Mouse (Mus musculus) embryonic facial prominence, embryonic 11.5 days (tissue): ENCODE measurements around the gene Eaf2. TPM values are rescaled to one million over a fixed set of nuclear protein-coding genes. Genes with fewer than 3 reads are reported as not detected.
A peak's percentile ranks its signal among the peaks of the same experiment; 100 is the strongest.
"Not testable (repeated sequence)": the region's sequence is repeated elsewhere in the genome, so short reads cannot be mapped to it uniquely, and the experiment has no call there.

ENCODE experiments used
- ATAC-seq: fragments of 200-750 bp; cut with Nextera tagmentation; replicated peaks from 2 replicates; pipeline ENCODE4 v1.8.0; 2017; ENCODE audit warnings: low read depth; ENCODE audit not compliant: insufficient number of reproducible peaks, low FRiP score, low TSS enrichment
- DNase-seq: peaks from one replicate; pipeline ENCODE4 v3.0.0-alpha.2; 2015; ENCODE audit warnings: low spot score
- H3K27ac ChIP-seq: fragments of 300-500 bp; sonication (generic); replicated peaks from 2 replicates; pipeline ENCODE4 v1.5.1; 2014; ENCODE audit warnings: mild to moderate bottlenecking, low read depth, low read length, control low read depth
- H3K27me3 ChIP-seq: fragments of 300-500 bp; sonication (generic); 2 replicates; pipeline ENCODE4 v1.6.1; 2014; ENCODE audit warnings: mild to moderate bottlenecking, low read length, moderate library complexity, mixed read lengths; ENCODE audit not compliant: control insufficient read depth, insufficient read depth
- H3K36me3 ChIP-seq: fragments of 300-500 bp; sonication (generic); replicated peaks from 2 replicates; pipeline ENCODE4 v1.6.1; 2014; ENCODE audit warnings: low read depth, mild to moderate bottlenecking, low read length, moderate library complexity, mixed read lengths; ENCODE audit not compliant: control insufficient read depth, insufficient read depth
- H3K4me1 ChIP-seq: fragments of 300-500 bp; sonication (generic); 2 replicates; pipeline ENCODE4 v1.6.1; 2014; ENCODE audit warnings: low read length, mixed read lengths; ENCODE audit not compliant: control insufficient read depth, insufficient read depth
- H3K4me2 ChIP-seq: fragments of 300-500 bp; sonication (generic); 2 replicates; pipeline ENCODE4 v1.6.1; 2014; ENCODE audit warnings: low read depth, mild to moderate bottlenecking, control low read depth, low read length, moderate library complexity
- H3K4me3 ChIP-seq: fragments of 300-500 bp; sonication (generic); 2 replicates; pipeline ENCODE4 v1.5.1; 2014; ENCODE audit warnings: low read depth, low read length, control low read depth
- H3K9ac ChIP-seq: fragments of 300-500 bp; sonication (generic); replicated peaks from 2 replicates; pipeline ENCODE4 v1.6.1; 2014; ENCODE audit warnings: mild to moderate bottlenecking, control low read depth, low read length
- H3K9me3 ChIP-seq: fragments of 300-500 bp; sonication (generic); replicated peaks from 2 replicates; pipeline ENCODE4 v1.6.1; 2016; ENCODE audit warnings: mild to moderate bottlenecking, low read length, inconsistent platforms, mixed read lengths; ENCODE audit not compliant: control insufficient read depth
- WGBS: fragments of 180-500 bp; shearing (Covaris S2); extraction: QIAGEN DNeasy Blood & Tissue Kit; methylation state at CpG from one replicate; pipeline ENCODE4 v1.1.7; 2014; 5-methylcytosine and 5-hydroxymethylcytosine counted together
- polyA plus RNA-seq: library from polyadenylated mRNA; unstranded; fragments of >200 nt; fragmentation: Nextera tagmentation; extraction: Ambion mirVana; gene quantifications from 2 replicates; pipeline ENCODE4 v1.2.1, GENCODE M21; 2014

The Eaf2 gene
- polyA plus RNA-seq, 1 experiment from 2014 or later = 1.7 TPM

DNA sequence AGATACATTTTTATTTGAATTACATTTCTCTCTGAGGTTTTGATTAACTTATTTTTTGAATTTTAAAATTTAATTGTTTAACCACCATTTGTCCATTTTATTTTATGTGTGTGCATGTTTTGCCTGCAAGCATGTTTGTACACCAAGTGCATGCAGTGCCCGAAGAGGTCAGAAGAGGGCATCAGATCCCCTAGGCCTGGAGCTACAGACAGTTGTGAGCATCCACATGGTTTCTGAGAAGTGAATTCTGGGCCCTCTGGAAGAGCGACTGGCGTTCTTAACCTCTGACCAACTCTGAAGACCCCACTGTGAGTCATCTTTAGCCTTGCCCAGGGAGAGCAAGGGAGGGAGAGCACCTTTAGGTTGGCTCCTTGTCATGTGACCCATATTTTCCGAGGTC, 10.1 kb upstream of the Eaf2 start:
- H3K27me3 ChIP-seq = no peaks in the 10 kb centered on the region
- H3K4me1 ChIP-seq = no peaks in the 10 kb centered on the region
- no peak overlapping the region for H3K9ac ChIP-seq
- no peak overlapping the region for H3K27ac ChIP-seq
- WGBS = 88% methylated on average over 4 of the region's 4 CpGs
- H3K9me3 ChIP-seq = no peaks in the 10 kb centered on the region
- H3K4me2 ChIP-seq = no peak overlapping the region
- H3K4me3 ChIP-seq = no peak overlapping the region
- ATAC-seq (no peak), DNase-seq (peak; percentile 32)
- H3K36me3 ChIP-seq = no peaks in the 10 kb centered on the region

DNA sequence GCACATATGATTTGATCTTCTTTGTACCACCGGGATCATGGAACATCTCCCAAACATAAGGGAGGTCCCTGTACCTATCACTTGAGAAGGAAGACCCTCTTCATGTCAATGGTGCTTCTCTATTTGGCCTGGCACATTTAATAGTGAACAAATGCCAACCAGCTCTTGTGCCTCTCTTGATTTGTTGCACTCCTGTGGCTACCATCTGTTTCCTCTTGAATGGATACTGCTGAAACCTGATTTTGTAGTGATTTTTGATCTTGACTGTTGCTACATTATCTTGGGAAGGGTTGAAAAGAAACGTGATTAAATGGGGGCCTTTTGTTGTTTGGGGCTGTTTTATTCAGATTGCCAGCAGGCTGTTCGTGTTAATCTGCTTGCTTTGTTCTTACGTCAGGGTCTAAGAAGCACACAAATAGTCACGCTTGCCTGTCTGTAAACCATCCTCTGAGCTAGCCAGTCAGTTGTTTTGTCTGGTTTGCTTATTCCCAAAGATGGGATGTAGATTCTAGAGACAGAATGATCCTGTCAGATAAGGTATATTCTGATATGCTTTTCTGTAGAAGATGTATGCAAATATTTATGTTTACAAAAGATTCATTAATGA, 8.0 kb upstream of the Eaf2 start:
- Histone ChIP-seq H3K4me2 (no peak overlapping the region), H3K4me3 (no peak overlapping the region), H3K27ac (no peak overlapping the region), H3K9ac (no peak overlapping the region), H3K9me3 (no peaks in the 10 kb centered on the region), H3K27me3 (no peaks in the 10 kb centered on the region), H3K4me1 (no peaks in the 10 kb centered on the region), H3K36me3 (no peaks in the 10 kb centered on the region)
- ATAC-seq (no peak), DNase-seq (no peak)
- 69% methylated on average over 5 of the region's 5 CpGs for WGBS

DNA sequence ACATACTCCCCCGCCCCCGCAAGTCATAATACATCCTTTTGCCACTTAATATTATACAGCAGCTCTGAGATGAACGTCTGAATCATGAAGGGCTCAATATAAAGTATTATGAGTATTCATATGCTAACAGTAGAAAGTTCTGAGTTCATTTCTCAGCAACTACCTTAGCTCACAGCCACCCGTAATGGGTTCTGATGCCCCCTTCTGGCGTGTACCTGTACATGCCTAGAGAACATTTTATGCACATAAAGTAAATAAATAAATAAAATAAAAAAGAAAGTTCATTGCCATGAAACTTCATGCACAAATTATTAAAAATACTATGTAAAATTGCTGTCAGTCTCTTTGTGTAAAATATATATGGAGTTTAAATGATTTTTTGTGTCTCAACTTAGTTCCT, 2.5 kb upstream of the Eaf2 start:
- H3K27me3 ChIP-seq = no peaks in the 10 kb centered on the region
- DNase-seq (no peak), ATAC-seq (no peak)
- no peaks in the 10 kb centered on the region for H3K36me3 ChIP-seq
- no peak overlapping the region for H3K9ac ChIP-seq
- no peak overlapping the region for H3K4me2 ChIP-seq
- H3K4me1 ChIP-seq = no peaks in the 10 kb centered on the region
- H3K27ac ChIP-seq = no peak overlapping the region
- no peaks in the 10 kb centered on the region for H3K9me3 ChIP-seq
- H3K4me3 ChIP-seq = no peak overlapping the region
- WGBS = 76% methylated on average over 5 of the region's 5 CpGs

DNA sequence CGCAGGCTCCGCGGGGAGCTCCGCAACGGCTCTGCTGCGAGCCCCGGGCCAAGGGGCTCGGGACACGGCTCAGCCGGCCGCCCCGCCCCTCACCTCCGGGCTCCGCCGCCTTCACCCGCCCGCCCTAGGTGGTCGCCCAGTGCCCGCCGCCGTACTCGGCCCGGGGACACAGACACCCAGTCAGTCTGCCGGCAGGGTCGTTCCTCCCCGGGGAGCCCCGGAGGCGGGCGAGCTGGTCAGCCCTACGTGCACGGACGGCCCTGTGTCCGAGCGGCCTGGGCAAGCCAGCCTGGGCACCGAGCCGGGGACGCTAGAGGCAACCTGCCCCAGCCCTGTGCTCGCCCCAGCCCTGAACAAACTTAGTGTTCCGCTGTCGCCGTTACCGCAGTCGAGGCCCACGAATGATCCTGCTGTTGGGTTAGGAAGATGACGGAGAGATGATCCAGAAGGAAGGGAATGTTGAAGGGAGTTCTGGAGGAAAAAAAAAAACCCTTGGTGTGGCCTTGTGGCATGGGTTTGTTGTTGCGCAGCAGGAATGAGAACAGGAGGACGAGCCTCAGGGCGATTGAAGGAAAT, 561 bp upstream of the Eaf2 start:
- peak; percentile 78 for ATAC-seq
- Histone ChIP-seq H3K9ac (peak overlapping the region; percentile 82), H3K9me3 (no peaks in the 10 kb centered on the region), H3K27me3 (no peaks in the 10 kb centered on the region), H3K27ac (peak overlapping the region; percentile 56; the same call in 1 of the 2 replicates), H3K4me1 (no peaks in the 10 kb centered on the region), H3K36me3 (no peaks in the 10 kb centered on the region), H3K4me3 (peak overlapping the region; percentile 88), H3K4me2 (peak overlapping the region; percentile 71)
- DNase-seq = no peak
- WGBS = under 1% methylated on average over 47 of the region's 48 CpGs

DNA sequence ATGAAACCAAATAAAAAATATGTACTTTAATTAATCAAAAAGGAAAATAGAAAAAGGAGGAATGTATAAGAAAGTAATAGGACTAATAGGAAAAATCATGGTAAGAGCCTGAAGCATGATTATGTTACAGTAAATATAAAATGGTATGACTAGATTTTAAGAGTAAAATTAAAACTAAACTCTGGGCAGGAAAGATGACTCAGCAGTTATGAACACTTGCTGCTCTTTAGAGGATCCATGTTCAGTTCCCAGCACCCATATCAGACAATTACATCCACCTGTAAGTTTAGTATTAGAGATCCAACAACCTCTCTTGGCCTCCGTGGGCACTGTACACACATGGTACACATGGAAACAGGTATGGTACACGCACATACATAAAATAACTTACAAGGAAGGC, 5.4 kb downstream of the Eaf2 start:
- H3K27ac ChIP-seq = no peak overlapping the region
- no peak overlapping the region for H3K4me2 ChIP-seq
- no peak overlapping the region for H3K4me3 ChIP-seq
- ATAC-seq (no peak), DNase-seq (no peak)
- 95% methylated on average over 2 of the region's 2 CpGs for WGBS
- no peaks in the 10 kb centered on the region; the same call in 1 of the 2 replicates for H3K36me3 ChIP-seq
- no peak overlapping the region for H3K9ac ChIP-seq
- H3K9me3 ChIP-seq = no peaks in the 10 kb centered on the region
- H3K27me3 ChIP-seq = no peaks in the 10 kb centered on the region
- no peaks in the 10 kb centered on the region for H3K4me1 ChIP-seq

DNA sequence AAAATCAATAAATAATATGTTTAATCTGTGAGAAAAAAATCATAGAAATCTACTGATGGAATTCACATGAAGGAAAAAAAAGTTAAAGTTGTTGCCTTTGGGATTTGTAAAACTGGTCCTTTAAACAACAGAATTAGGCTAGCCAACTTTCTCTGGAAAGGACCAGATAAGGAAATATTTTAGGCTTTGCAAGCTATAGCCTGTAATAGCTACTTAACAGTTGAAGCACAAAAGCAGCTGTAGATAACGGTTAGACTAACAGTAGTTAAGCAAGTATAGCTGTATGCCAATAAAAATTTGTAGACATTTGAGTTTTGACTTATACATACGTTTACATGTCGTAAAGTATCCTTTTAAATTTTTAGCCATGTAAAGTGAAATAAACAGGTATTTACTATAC, 11.2 kb downstream of the Eaf2 start:
- Histone ChIP-seq H3K4me3 (no peak overlapping the region), H3K9me3 (no peaks in the 10 kb centered on the region), H3K36me3 (no peaks in the 10 kb centered on the region; the same call in 1 of the 2 replicates), H3K27me3 (no peaks in the 10 kb centered on the region), H3K27ac (no peak overlapping the region), H3K4me2 (no peak overlapping the region), H3K4me1 (no peaks in the 10 kb centered on the region), H3K9ac (no peak overlapping the region)
- 95% methylated on average over 3 of the region's 3 CpGs for WGBS
- DNase-seq (no peak), ATAC-seq (no peak)

DNA sequence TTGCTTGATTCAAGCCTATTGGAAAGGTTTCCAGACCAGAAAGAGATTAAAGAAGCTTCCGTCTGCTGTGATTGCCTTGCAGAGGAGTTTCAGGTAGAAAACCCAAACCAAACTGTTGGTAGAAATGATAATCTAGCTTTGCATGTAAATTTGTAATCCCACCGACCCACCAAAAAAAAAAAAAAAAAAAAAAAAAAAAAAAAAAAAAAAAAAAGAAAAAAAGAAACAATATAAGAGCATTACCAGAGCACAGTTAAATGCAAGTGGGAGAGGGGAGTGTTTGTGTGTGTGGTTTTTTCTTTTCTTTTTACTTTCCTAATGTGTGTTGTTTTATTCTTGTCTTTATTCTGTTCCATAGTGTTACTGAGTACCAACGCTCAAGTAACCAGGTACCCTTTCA, 23.6 kb downstream of the Eaf2 start:
- no peaks in the 10 kb centered on the region for H3K9me3 ChIP-seq
- WGBS = 95% methylated on average over 3 of the region's 3 CpGs
- no peaks in the 10 kb centered on the region for H3K27me3 ChIP-seq
- H3K4me3 ChIP-seq = no peak overlapping the region
- no peak overlapping the region for H3K4me2 ChIP-seq
- no peak overlapping the region for H3K9ac ChIP-seq
- ATAC-seq (no peak), DNase-seq (no peak)
- no peak overlapping the region for H3K27ac ChIP-seq
- no peaks in the 10 kb centered on the region for H3K4me1 ChIP-seq
- H3K36me3 ChIP-seq = no peaks in the 10 kb centered on the region

DNA sequence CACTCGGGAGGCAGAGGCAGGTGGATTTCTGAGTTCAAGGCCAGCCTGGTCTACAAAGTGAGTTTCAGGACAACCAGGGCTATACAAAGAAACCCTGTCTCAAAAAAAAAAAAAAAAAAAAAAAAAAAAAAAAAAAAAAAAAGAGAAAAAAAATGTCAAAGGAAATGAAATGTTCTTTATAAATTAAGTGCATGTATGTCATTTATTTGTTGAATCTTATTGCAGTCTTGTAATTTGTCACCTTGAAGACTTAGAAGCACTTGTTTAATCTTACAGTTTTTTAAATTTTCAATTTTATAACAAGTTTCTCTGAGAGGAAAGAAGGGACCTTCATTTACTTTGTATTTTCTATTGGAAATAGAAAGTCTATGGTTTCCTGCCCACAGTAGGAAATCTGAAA, 27.9 kb downstream of the Eaf2 start:
- not testable (repeated sequence) for H3K4me3 ChIP-seq, H3K4me1 ChIP-seq, H3K27me3 ChIP-seq, H3K4me2 ChIP-seq, DNase-seq, H3K9ac ChIP-seq, H3K36me3 ChIP-seq, ATAC-seq, H3K27ac ChIP-seq, H3K9me3 ChIP-seq
- WGBS = 76% methylated on average over 1 of the region's 1 CpGs
